Mouse (Mus musculus): Measurements from ENCODE around the gene Rabepk. TPM values are rescaled to one million over a fixed set of nuclear protein-coding genes. Genes with fewer than 3 reads are reported as not detected.

Rabepk gene
- polyA plus RNA-seq (2012), result 9.7 and 13.2 TPM in 2 replicates

GRCm38 (mm10) chr2:34799357-34800256 lies at the start of gene Rabepk:
Gene Rabepk, minus strand, starts transcription at chr2:34799912.

GRCm38 (mm10) chr2:34832766-34833457 lies 33.2 kb upstream of the Rabepk start, which contains the start of gene Gm34653:
Gene Gm34653, plus strand, starts transcription at chr2:34833007.

GRCm38 (mm10) chr2:34825827-34826459 lies 26.2 kb upstream of the Rabepk start, which contains the start of gene Fbxw2:
Gene Fbxw2, minus strand, starts transcription at chr2:34826311.

GRCm38 (mm10) chr2:34771368-34772226 lies 28.1 kb downstream of the Rabepk start, which contains the start of gene Hspa5:
Gene Hspa5, plus strand, starts transcription at chr2:34771970.

GRCm38 (mm10) chr2:34754551-34755358 lies 45.0 kb downstream of the Rabepk start, which contains the start of gene Gapvd1:
Gene Gapvd1, minus strand, starts transcription at chr2:34755232.

Other genes with a start within 250 kb of the Rabepk start
- 18.1 and 21.0 TPM in 2 replicates for gene Gapvd1, start 44.7 kb downstream of the Rabepk start, polyA plus RNA-seq (2012)
- gene Hspa5, start 27.9 kb downstream of the Rabepk start, polyA plus RNA-seq (2012), result 356 and 397 TPM in 2 replicates
- 29.8 and 34.2 TPM in 2 replicates for gene Fbxw2, start 26.4 kb upstream of the Rabepk start, polyA plus RNA-seq (2012)
- gene Gm34653, start 33.1 kb upstream of the Rabepk start, polyA plus RNA-seq (2012), result not detected in 2 replicates
- gene Cutal, start 74.5 kb upstream of the Rabepk start, polyA plus RNA-seq (2012), result 0.02 TPM in 1 of 2 replicates, not detected in the other
- gene Psmd5, start 75.1 kb upstream of the Rabepk start, polyA plus RNA-seq (2012), result 5.7 and 5.9 TPM in 2 replicates
- 14.0 and 15.3 TPM in 2 replicates for gene Phf19, start 114.1 kb upstream of the Rabepk start, polyA plus RNA-seq (2012)
- gene Traf1, start 161.9 kb upstream of the Rabepk start, polyA plus RNA-seq (2012), result 1.8 and 2.4 TPM in 2 replicates